Mouse (Mus musculus): ENCODE results near the gene Fam222b. TPM values are rescaled to one million over a fixed set of nuclear protein-coding genes. Genes with fewer than 3 reads are reported as not detected.
A peak's percentile ranks its signal among the peaks of the same experiment; 100 is the strongest.

The Fam222b gene
- total RNA-seq, 2 experiments from 2014 or later = 0.45 to 2.9 TPM

DNA sequence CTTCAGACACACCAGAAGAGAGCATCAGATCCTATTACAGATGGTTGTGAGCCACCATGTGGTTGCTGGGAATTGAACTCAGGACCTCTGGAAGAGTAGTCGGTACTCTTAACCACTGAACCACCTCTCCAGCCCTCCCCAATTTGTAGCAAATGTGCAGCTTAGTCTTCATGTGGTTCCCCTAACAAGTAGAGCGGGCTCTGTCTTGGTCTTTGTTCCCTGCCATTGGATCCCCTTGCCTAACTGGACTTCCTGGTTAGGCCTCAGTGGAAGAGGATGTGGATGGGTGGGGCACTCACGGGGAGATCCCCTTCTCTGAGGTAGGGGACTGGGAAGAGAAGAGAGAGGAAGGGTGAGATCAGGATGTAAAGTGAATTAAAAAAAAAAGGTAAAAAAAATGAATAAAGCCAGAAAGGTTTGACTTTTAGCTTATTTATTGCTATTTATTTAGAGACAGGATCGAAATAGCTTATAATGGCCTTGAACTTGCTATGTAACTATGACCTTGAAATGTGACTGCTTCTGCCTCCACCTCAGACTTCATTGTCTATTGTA lies 7.5 kb upstream of the Fam222b start:
- no peak for ATAC-seq (replicated peaks; ENCODE audit: low FRiP score, poor library complexity, severe bottlenecking)

DNA sequence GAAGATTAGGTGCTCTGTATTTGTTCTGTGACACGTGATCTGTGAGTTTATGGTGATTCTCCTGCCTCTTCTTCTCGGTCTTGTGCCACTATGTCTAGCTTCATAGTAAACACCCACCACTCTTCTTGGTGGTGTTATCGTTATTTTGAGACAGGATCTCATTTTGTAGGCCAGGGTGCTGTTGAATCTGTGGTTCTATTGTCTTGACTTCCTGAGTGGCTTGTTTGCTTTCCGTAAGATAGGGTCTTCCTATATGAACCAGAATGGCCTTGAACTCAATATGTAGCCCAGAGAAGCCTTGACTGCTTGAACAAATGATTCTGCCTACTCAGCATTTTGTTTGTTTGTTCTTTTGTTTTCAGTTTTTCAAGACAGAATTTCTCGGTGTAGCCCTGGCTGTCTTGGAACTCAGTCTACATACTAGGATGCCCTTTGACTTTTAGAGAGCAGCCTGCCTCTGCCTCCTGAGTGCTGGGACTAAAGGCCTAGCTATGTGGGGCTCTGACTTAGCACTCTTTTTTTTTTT lies 6.6 kb upstream of the Fam222b start:
- no peak for ATAC-seq (replicated peaks; ENCODE audit: low FRiP score, poor library complexity, severe bottlenecking)

DNA sequence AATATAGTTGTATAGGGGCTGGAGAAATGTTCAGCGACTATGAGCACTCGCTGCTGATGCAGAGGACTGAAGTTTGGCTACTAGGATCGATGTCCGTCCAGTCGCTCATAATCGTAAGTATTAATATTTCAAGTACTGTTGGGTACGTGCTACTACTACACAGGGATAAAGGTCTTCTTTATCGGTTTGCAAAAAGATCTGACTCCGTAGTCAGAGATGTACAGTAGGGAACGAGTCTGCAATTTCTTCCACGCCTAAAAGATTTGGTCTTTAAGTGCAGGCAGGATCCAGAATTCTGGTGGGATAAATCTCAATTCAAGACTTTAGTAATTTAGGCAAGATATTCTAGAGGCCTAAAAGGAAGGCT lies 340 bp upstream of the Fam222b start:
- peak; percentile 42; the same call in 1 of the 2 replicates for ATAC-seq (replicated peaks; ENCODE audit: low FRiP score, poor library complexity, severe bottlenecking)

DNA sequence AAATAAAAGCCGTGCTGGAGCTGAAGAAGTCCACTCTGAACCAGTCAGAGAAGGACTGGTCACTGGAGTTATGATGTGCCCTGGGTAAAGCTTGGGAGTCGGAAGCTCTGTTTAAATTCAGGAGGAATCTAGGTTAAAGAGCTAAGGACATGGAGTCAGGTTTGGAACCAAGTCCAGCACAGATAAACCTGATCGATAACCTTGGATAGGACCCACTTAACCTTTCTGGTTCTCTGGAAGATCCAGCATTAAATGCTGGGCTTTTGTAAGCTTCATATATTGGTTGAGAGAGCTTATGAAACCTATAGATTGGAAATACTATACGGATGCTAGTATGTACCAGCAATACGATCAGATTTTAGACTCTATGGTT lies 670 bp downstream of the Fam222b start:
- ATAC-seq (replicated peaks; ENCODE audit: low FRiP score, poor library complexity, severe bottlenecking) = no peak

DNA sequence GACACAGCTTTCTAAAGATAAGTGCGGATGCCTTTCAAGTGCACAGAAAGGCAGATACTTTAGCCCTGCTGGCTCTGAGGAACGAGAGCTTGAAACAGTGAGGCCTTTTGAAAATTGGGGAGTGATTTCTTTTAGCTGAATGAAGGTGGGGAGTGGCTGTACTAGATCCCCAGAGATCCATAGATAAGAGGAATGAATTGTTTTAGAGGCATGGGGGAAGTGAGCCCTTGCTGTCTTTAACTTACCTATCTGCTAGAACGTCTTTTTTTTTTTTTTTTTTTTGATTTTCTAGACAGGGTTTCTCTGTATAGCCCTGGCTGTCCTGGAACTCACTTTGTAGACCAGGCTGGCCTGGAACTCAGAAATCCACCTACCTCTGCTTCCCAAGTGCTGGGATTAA lies 2.6 kb downstream of the Fam222b start:
- no peak for ATAC-seq (replicated peaks; ENCODE audit: low FRiP score, poor library complexity, severe bottlenecking)

DNA sequence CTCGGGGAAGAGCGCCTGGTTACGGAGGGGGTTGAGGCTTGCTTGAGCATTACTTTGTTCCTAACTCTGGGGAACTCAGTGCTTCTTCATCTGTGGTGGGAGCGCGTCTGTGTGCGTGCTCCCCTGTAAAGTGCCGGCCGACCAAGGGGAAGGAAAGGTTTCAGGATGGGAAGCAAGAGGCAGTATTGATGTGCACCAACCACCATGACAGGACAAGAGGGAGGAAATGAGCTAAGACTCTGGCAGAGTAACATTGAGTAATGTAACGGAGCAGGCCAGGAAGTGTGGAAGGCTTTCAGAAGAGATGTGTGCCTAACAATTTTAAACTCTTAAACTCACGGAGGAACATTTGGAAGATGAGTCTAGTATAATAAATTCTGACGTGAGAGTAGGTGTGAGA lies 6.3 kb downstream of the Fam222b start:
- ATAC-seq (replicated peaks; ENCODE audit: low FRiP score, poor library complexity, severe bottlenecking) = no peak

DNA sequence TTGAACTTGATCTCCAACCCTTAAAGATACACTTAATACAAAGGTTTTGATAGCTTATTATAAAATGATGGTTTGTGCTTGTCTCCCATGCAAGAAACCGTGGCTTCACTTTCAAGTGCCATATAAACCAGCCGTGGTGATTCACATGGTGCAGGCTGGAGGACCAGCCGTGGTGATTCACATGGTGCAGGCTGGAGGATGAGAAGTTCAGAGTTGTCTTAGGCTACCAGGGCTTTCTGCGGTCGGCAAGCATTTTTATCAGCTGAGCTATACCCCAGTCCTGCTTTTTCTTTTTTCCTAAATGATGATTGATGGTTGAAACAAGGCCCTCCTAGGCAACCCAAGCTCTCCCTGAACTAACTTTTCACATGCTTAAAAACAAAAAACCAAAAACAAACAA lies 7.7 kb downstream of the Fam222b start:
- ATAC-seq (replicated peaks; ENCODE audit: low FRiP score, poor library complexity, severe bottlenecking) = no peak

DNA sequence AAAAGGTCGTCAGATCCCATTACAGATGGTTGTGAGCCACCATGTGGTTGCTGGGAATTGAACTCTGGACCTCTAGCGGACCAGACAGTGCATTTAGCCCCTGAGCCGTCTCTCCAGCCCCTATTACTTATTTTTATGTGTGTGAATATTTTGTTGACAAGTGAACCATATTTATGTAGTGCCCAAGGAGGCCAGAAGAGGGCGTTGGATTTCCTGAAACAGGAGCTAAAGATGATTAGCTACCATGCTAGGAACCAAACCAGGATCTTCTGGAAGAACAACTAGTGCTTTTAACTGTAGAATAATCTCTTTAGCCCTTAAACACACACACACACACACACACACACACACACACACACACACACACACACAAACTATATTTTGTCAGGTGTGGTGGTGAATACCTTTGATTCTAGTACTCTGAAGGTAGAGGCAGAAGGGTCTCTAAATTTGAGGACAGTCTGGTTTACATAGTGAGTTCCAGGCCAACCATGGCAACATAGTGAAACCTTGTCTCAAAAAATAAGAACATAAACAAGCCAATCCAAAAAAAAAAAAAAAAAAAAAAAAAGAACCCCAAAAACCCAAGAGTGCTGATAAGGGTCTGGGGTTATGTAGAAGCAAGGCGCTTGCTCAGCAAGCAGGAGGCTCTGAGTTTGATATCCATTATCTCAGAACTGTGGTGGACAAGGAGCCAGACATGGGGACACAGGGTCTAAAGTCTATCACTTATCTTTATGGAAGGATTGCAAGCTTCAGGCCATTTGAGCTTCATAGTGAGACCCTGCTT lies 8.7 kb downstream of the Fam222b start:
- 0 out of 2 replicates have a peak, but pooled peaks have one; percentile 62 for ATAC-seq (replicated peaks; ENCODE audit: low FRiP score, poor library complexity, severe bottlenecking)

DNA sequence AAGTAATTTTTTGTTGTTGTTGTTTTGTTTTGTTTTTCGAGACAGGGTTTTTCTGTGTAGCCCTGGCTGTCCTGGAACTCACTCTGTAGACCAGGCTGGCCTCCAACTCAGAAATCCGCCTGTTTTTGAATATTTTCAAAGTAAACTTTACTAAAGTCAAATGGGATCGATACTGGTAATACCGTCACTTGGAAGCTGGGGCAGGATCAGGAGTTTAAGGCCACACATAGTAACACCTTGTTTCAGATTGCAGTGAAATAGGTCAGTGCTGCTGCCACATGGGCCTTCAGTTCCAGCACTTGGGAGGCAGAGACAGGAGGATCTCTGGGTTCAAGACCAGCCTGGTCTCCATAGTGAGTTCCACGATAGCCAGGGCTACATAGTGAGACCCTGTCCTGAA lies 10.0 kb downstream of the Fam222b start:
- no peak for ATAC-seq (replicated peaks; ENCODE audit: low FRiP score, poor library complexity, severe bottlenecking)

DNA sequence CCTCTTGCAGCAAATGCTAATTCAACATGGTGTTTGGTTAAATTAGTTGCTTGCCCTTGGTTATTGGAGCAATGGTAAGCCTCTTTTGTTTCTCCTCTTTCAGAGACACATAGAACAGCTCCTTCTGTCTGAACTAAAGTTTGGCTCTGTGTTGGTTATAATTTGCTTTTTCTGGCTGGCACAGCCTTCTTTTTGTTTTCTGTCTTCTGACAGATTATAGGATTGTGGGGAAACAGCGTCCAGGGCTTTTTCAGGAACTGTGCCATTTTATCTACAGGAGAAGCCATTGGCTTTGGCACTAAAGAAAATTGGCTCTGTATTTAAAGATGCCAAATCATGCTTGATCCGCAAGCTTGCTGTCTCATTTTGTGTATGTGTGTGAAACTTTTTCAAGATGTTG lies 19.2 kb downstream of the Fam222b start:
- no peak for ATAC-seq (replicated peaks; ENCODE audit: low FRiP score, poor library complexity, severe bottlenecking)

DNA sequence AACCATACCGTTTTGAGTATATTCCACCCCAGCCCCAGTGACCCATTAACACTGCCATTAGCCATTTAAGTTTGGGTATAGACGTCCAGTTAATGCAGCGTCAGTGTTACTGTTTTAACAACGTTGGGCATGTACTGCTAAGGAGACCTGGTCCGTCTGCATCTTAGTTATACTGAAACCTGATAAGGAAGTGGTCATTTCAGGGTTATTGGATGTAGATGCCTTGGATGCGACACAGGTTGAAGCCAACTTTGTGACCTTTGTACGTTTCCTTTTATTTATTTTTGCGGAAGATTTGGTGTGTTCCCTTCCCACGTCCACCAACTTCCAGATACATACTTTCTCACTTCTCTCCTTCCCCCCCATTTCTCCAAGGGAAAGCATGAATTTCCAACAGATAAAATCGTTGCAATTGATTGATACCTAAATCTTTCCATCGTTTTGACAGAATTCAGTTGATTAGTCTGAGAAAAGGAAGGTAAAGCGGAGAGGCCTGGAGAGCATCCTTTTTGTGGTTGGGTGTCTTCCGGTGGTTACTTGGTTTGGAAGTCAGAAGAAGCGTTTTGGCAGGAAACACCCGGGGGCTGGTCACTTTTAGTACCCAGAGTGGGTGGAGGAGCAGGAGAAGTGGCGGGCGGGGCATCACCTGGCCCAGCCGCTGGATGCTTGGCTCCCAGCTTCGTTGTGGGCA lies 20.4 kb downstream of the Fam222b start:
- ATAC-seq (replicated peaks; ENCODE audit: low FRiP score, poor library complexity, severe bottlenecking) = no peak

DNA sequence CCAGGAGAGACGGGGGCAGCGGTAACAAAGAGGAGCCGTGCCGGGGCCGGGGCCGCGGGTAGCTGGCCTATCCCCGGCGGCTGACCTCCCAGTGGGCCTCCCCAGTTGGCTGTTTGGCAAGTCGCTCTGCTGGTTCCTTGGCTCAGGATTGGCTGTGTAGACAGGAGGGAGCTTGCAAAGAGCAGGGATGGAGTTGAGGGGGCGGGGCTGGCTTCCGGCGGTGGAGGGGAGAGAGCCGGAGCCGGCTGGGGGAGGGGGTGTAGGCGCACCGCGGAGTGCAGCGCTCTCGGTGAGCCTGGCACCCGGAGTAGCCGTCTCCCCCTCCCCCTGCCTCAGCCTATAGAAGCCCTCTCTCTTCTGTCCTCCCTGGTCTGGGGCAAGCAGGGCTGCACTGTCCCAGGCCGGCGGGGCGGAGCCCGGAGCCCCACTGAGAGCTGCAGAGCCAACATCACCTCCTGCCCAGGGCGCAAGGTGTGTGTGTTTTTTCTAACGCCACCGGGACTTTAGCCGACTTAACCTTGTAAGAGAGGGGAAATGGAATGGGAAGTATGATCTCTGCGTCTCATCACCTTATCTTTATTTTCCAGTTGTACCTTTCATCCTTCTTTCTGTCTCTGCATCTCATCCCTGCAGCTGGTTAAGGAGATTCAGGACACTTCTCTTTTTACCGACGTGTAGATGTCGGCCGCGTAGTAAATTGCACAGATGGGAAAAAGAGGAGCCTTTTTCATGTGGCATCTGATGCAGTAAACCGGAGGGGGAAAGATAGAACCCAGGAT lies 21.1 kb downstream of the Fam222b start:
- peak; percentile 96 for ATAC-seq (replicated peaks; ENCODE audit: low FRiP score, poor library complexity, severe bottlenecking)

DNA sequence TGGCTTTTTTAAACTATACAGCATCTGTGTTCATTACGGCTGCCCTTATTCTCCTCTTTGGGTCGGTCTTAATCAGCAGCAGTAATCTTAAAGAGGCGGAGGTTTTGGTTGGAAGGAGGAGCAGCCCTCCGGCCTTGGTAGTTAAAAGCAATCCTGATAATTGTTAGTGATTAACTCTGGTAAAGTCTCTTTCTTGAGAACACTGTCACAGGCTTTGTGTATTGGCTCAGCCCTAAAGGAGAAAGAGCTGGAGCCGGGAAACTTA lies 21.6 kb downstream of the Fam222b start:
- peak; percentile 50 for ATAC-seq (replicated peaks; ENCODE audit: low FRiP score, poor library complexity, severe bottlenecking)

DNA sequence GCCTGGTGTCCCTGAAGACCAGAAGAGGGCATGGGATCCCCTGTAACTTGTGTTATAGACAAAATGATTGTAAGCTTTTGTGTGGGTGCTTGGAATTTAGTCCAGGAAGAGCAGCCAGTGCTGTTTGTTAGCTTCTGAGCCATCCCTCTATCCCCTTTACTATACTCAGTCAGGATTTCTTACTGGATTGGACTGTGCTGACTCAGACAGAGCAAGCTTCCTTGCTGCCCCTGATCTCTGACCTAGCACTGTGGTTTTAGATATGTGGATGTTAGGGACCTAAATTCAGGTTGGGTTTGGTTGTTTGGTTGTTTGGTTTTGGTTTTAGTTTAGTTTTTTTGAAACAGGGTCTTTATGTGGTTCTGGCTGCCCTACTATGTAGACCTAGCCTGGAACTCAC lies 24.0 kb downstream of the Fam222b start:
- ATAC-seq (replicated peaks; ENCODE audit: low FRiP score, poor library complexity, severe bottlenecking) = no peak

DNA sequence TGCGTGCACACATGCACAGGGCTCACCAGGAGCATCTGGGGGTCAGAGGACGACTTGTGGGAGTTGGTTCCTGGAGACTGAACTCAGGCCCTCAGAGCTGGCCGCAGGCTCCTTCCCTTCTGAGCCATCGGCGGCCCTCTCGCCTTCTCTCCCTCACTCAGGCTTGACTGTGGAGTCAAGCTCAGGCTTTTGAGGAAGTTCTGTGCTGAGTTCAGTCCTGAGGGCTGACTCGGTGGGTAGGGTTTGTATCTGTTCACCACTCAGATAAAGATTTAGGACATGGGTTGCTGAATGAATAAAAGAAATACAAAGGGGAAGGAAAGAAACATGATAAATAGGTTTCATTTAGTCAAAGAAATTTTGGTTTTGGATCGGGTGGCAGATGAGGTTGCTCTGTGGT lies 25.4 kb downstream of the Fam222b start:
- no peak for ATAC-seq (replicated peaks; ENCODE audit: low FRiP score, poor library complexity, severe bottlenecking)

DNA sequence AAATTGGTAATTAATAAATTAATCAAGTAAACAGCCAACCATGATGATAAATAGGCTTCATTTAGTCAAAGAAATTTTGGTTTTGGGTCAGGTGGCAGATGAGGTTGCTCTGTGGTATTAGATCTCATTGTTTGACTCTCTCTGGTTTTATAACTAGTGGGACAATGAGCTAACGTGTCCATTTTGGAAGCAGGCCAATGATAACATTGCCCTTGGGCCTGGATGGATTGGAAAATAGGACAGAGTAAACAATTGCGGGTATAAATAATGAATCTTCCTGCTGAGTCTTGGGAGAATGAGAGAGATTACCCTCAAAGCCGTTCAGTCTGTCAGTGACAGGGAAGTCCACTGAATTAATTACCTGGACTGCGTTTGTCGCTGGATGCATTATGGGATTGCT lies 26.7 kb downstream of the Fam222b start:
- no peak for ATAC-seq (replicated peaks; ENCODE audit: low FRiP score, poor library complexity, severe bottlenecking)

DNA sequence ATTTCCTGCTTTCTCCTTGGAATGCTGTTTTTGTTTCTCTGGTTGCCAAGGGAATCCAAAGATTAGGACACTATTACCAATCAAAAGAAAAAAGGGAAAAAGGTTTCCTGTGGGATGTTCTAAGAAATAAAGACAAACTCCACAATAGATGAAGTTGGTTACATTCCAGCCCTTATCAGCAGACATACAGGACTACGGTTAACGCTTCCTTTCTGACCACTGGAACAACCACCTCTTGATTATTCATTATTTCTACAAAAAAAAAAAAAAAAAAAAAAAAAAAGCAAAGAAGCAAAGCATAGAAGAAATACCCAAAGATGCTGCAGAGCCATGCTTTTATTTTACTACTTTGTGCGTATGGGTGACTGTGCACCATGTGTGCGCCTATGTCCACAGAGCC lies 28.4 kb downstream of the Fam222b start:
- no peak for ATAC-seq (replicated peaks; ENCODE audit: low FRiP score, poor library complexity, severe bottlenecking)

DNA sequence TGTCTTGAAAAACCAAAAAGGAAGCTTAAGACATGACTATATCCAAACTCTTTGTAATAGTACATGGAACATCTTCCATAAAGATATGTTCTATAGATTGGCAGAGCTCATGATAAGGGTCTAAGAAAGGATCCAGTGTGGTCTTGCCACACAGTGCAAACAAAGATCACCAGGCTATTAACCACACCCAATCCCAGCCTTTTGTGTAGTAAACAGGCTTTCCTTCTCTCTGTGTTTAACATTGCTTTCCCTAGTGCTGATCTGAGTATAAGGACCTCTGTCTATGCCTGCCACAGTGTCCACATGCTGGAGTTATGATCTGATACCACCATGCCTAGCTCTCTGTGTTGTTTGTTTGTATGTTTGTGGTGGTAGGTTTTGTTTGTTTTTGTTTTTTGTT lies 29.3 kb downstream of the Fam222b start:
- ATAC-seq (replicated peaks; ENCODE audit: low FRiP score, poor library complexity, severe bottlenecking) = no peak

DNA sequence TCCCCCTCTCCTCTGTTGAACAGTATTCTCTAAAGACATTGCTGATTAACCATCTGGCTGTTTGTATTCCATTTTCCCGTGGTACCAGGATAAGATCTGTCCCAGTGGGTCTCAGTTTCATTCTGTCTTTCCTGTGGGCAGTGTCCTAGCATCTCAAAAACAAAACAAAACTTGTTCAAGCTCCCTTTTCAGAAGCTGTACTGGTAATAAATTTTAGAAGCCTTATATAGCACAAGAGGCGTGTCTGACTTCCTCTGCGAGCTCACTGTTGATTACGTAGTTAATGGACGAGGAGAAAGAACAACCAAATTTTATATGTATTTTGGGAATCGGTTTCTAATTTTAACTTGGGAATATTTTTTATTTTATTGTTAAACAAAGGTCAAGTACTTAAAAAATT lies 31.2 kb downstream of the Fam222b start:
- no peak for ATAC-seq (replicated peaks; ENCODE audit: low FRiP score, poor library complexity, severe bottlenecking)

DNA sequence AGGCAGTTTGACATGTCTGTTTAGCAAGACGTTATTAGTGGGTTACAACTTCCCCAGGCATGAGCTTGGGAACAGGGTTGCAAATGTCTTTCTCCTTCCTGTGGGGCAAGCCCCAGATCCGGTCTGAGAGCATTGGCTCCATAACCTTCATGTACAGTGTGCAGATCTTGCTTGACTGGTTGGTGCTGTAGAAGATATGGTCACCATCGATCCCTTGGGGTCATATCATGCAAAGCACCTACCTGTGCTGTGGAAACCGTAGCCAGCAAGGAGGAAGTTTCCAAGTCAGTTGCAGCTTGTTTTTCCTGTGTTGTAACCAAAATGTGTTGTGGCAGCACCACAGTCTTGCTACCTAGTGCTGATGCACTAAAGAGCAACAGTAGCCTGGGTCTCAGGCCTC lies 32.3 kb downstream of the Fam222b start:
- no peak for ATAC-seq (replicated peaks; ENCODE audit: low FRiP score, poor library complexity, severe bottlenecking)

DNA sequence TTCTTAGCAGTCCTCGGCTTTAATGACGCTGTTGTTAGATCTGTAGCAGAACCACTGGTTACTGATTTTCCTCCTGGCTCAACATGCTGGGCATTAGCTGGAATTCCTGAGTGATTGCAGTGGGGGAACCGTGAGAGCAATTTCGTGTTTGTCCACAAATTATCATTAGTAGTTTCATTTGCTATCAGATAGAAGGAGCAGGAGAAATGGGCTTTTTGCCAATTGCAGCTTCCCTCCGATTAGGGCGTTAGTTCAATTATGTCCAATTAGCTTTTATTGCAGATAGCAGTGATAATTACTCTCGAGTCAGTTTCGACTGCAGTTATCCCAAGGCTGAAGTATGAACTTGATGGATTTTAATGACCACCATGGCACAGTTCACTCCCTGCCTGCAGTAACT lies 35.0 kb downstream of the Fam222b start:
- no peak for ATAC-seq (replicated peaks; ENCODE audit: low FRiP score, poor library complexity, severe bottlenecking)

Measured in erythroid progenitor cell, adult 5-6 weeks (primary cell).